Mouse (Mus musculus): ENCODE results near the gene Kansl1. TPM values are rescaled to one million over a fixed set of nuclear protein-coding genes. Genes with fewer than 3 reads are reported as not detected.

Kansl1 gene
- total RNA-seq, 2 experiments from 2014 or later = 59.5 to 63.1 TPM

DNA sequence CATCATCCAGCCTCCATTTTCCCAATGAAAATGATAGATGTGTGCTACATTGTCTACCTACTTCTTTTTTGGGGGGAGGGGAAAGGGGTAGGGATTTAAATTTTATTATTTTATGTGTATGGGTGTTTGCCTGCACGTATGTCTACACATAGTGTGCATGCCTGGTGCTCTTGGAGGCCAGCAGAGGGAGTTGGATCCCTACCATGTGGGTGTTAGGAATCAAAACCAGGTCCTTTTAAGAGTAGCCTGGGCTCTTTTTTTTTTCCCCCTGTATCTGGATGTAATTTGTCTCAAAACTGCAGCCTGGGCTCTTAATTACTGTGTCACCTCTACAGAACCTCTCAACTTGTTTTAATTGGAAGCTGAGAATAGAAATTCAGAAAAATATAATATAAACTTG, 89.0 kb downstream of the Kansl1 start:
- no peak for DNase-seq (ENCODE audit: low spot score in 2 of 2)

DNA sequence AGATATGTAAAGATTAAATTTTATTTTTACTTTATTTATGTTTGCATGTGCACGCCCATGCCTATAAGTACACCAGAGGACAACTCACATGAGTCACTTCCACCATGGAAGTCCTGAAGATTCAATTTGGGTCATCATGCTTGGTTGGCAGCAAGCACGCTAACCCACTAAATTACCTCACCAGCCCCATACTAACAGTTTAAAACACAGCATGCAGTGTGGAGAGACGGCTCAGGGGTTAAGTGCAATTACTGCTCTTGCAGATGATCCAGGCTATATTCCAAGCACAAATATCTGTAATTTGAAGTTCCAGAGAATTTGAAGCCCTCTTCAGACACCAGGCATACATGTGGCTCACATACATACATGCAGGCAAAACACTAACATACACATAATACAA, 92.4 kb downstream of the Kansl1 start:
- DNase-seq (ENCODE audit: low spot score in 2 of 2) = no peak

DNA sequence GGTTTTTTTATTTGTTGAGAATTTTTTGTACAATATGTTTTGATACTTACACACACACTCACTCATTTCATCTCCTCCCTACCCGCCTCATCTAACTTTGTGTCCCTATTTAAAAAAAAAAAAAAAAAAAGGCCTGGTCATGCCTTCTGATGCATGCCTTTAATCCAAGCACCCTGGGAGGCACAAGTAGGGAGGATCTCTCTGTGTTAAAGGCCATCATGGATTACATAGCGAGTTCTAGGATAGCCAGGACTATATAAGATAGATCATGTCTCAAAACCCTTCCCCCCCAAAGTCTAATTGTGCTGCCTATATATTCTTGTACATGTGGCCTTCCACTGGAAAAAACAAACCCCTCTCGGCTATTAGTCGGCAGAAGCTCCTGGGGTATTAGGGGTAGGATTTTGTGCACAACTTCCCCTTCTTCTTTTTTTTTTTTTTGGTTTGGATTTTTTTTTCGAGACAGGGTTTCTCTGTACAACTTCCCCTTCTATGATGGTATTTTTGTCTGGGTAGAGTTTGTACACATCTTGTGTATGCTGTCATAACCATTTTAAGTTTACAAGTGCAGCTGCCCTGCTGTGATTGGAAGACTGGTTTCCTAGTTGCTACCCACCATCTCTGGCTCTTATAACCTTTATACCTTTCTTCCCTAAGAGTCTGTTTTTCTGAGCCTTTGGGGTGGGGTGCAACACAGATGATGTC, 101.0 kb downstream of the Kansl1 start:
- no peak for DNase-seq (ENCODE audit: low spot score in 2 of 2)

DNA sequence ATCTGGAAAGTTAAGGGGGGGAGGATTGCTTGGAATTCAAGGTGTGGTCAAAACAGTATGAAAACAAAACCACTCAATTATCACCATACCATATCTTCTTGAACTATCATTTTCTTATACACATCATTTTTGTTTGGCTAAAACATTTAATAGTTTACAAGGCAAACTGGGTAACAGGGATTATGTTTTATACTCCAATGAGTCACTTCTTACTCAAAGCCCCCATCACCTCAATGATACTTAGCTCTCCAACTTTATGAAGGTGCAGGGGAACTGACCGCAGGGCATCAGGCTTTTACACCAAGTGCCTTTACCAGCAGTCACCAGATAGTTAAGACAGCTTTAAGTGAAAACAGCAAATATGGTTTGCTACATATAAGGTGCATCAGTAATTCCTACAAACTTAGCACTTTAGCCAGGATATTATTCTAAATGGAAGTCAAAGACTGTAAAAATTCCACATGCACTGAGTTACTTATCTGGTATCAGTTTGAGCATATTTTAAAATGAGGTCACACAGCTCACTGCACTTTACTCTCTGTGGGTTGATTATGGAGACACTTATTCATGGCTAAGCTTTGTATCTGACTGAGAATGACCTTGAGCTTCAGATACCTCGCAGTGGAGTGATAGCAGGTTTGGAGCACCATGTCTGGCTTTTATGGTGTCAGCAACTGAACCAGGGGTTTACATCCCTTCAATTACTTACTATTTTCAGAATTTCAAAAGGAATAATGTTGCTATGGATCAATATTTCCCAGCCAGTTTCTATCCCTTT, 104.6 kb downstream of the Kansl1 start:
- no peak for DNase-seq (ENCODE audit: low spot score in 2 of 2)

DNA sequence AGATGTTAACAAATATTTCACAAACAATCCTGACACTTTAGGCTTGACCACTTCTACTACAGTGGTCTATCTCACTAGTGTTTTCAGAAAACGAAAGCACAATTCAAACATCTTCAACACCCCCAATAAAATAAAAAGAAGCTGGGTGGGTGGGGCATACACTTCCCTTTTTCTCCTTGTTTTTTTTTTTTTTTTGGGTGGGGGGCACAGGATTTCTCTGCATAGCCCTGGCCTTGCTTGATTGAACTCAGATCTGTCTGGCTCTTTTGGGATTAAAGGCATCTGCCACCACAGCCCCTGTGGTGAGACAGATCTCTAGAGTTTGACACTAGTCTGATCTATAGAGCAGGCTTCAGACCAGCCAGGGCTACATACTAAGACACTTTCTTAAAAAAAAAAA, 106.0 kb downstream of the Kansl1 start:
- no peak for DNase-seq (ENCODE audit: low spot score in 2 of 2)

DNA sequence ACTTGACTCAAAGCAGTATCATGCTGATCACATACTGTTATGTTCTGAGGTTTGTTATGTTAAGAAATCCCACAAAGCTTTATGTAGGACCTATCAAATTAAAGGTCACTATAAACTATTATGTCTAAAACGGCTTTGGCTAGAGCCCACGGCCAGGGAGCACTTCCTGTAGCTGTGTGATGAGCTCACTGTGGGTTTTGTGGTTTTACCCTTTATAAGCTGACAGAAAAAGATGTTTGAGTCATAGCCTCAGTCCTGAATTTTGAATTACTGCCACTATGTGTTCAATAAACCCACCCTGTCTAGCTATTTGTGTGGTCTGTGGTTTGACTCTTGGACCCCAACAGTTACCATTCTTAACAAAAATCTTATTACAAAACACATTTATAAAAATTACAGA, 106.9 kb downstream of the Kansl1 start:
- DNase-seq (ENCODE audit: low spot score in 2 of 2) = no peak

DNA sequence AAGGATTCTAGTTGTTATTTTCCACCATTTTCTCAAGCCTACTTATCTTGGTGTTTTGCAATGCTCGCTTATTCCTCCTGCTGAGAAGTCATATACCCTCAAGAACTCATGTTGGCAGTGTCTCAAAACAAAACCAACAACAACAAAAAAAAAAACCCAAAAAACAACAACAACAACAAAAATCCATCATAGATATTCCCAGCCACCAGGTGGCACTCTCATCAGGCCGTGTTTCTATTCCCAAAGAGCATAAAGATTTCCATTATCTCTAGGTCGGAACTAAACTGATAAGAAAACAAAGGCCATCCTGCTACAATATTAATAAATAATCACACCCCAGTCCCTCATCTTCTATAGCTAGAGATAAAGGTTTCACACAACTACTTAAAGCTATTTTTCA, 121.7 kb downstream of the Kansl1 start:
- DNase-seq (ENCODE audit: low spot score in 2 of 2) = peak in 1 of 2 experiments; percentile 43

DNA sequence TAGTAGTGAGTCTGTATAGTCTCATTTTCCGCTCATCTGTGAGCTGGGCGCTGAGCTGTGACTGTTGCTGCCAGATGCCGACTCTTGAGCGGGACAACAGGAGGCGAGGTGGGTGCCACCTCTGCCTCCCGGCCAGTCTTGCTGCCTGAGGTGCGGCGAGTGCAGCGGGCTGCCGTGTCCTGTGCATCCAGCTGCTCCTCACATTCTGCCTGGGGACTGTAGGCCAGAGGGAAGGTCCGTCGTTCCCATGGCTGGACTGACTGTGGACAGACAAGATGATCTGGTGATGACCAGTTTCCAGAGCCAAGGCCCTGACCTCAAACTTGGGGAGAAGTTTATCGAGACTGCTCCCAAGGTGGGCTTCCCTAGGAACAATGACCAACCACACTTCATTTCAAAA, 133.7 kb downstream of the Kansl1 start:
- no peak for DNase-seq (ENCODE audit: low spot score in 2 of 2)

DNA sequence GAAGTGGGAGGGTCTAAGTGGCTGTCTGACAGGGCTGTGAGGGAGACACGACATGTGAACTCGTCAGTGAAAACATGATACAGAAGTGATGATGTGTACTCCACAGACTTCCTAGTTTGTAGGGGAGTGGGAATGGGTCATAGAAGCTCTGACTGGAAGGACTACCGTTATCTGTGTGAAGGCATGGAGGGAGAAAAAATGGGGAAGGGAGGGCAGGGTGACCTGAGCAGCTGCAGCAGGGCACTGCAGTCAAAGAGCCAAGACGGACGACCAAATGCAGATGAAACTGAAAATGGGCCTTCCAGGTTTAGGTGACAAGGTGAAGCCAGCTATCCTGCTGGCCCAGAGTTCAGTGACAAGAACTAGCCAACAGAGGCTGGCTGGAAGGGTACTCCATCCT, 134.5 kb downstream of the Kansl1 start:
- no peak for DNase-seq (ENCODE audit: low spot score in 2 of 2)

DNA sequence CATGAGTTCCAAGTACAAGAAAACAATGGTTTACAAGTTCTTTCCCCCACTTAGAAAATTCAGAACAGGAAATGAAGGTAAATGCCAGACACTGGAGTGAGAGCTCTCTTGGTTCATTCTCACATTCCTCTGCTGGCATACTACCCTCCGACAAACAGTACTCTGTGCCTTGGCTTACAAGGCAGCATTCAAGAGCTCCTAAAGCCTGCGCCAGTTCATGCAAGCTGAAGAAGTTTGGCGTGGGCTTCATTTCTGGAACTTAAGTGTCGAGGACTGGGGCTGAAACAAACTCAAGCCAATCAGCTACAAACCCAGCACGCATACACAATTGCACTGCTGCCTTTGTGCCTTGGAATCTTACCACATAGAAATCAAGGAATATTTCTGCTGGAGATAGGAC, 136.6 kb downstream of the Kansl1 start:
- DNase-seq (ENCODE audit: low spot score in 2 of 2) = no peak

DNA sequence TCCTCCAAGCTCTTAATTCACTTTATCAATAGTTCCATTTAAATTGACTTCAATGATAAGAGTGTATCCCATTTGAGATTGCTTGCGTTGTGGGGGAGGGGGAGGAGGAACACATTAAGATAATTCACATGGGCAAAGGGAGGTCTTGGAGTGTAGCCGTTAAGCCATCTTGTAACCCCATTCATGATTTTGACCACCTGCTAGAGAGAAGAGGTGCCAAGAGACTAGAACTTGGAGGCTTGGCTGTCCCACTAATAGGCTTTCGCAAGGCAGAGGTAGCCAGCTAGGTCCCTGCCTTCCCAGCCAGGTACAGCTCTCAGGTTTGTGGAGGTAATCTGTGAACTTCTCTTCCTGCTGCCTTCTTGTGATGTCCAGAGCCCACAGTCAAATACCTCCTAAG, 137.5 kb downstream of the Kansl1 start:
- no peak for DNase-seq (ENCODE audit: low spot score in 2 of 2)

DNA sequence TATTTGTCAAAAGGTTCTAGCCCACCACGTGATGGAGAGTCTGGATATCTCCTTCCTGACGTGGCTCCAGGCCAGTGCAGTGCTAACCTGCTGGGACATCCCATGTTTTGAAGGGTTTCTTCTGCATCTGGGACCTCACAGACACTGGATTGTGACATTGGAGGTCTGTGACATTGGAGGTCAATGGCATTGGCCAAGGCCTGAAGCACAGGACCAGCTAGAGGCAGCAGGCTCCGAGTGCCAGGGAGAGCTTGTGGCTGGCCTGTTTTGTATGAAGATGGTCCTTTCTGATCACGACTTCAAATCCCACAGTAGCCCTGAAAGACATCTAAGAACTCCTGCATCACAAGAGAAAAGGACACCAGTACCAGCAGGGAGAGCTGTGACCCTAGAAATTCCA, 138.5 kb downstream of the Kansl1 start:
- no peak for DNase-seq (ENCODE audit: low spot score in 2 of 2)

DNA sequence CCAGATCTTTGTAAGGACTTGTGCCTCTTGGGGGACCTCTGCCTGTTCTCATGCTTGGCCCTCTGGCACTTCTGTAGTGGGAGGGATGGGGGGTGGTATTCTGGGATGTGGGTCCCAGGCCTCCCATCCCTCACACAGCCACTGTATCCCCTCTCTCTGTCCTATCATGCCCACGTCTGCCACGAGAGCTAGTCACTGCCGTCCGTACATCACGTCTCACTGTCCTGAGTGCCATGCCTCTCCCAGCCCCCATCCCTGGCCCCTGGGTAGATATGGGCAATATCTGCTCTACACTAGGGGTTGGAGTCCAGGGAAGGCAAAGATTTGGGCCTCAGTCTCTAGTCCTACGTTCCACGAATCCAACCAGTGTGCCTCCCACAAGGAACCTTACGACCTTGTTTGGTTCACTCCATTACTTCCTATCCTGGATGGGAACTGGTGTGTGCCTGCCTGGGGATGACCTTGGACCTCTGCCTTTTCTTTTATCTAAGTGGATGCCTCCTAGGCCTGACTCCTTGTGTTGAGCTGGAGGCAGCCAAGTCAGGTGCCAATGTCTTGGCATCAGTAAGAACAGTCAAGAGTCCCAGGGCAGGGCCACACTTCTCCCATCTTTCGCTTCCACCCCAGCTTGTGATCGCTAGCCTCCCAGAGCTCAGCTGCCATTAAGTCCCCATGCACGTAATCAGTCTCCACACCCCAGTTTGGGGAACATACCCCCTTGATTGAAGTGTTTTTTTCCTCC, 139.3 kb downstream of the Kansl1 start:
- DNase-seq (ENCODE audit: low spot score in 2 of 2) = no peak

DNA sequence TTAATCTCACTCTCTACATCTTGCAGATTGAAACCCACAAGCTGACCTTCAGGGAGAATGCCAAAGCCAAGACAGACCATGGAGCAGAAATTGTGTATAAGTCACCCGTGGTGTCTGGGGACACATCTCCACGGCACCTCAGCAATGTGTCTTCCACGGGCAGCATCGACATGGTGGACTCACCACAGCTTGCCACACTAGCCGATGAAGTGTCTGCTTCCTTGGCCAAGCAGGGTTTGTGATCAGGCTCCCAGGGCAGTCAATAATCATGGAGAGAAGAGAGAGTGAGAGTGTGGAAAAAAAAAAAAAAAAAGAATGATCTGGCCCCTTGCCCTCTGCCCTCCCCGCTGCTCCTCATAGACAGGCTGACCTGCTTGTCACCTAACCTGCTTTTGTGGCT, 140.7 kb downstream of the Kansl1 start:
- DNase-seq (ENCODE audit: low spot score in 2 of 2) = no peak

DNA sequence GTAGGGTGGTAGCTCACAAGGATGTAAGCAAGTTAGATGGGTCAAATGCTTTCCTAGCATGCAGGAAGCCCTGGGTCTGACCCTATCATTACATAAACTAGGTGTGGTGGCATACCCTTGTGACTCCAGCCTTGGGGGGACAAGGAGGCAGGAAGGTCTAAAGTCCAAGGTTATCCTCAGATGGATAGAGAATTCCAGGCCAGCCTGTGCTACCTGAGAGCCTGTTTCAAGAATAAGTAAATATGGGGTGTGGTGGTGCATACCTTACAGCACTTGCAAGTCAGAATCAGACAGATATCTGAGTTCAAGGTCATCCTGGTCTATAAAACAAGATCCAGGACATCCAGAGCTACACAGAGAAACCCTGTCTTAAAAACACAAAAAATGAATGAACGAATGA, 141.2 kb downstream of the Kansl1 start:
- DNase-seq (ENCODE audit: low spot score in 2 of 2) = no peak

DNA sequence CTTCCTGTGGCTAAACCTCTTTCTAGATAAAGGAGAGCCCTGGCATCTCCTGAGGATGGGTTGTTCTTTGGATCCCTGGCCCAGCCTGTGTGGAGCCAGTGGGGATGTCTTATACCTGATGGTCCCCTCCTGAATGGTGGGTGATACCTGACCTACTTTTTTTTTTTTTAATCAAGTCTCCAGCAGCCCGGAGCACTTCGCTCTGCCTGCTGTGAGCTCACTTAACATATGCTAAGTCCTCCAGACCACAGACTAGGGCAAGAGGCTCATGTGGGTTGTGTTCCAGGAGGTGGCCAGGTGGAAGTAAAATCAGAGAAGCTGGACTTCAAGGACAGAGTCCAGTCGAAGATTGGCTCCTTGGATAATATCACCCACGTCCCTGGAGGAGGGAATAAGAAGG, 146.5 kb downstream of the Kansl1 start:
- no peak for DNase-seq (ENCODE audit: low spot score in 2 of 2)

DNA sequence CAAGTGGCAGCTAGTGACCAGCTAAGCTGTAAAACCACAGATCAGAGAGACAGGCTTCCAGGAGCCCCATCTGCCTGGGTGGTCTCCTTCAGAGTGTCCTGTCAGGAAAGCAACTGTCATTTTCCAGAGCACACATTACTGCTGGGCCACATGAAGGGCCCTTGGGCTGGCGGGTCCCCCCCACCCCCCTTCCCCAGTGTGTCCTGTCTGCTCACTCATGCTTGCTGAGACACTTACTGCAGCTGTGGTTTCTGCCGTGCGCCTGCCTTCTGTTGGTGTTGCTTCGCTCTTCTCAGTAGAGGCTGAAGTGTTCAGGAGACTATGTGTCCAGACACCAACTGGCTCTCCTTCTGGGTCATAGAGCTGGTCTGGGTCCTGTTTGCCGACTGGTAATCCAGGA, 148.2 kb downstream of the Kansl1 start:
- no peak for DNase-seq (ENCODE audit: low spot score in 2 of 2)

DNA sequence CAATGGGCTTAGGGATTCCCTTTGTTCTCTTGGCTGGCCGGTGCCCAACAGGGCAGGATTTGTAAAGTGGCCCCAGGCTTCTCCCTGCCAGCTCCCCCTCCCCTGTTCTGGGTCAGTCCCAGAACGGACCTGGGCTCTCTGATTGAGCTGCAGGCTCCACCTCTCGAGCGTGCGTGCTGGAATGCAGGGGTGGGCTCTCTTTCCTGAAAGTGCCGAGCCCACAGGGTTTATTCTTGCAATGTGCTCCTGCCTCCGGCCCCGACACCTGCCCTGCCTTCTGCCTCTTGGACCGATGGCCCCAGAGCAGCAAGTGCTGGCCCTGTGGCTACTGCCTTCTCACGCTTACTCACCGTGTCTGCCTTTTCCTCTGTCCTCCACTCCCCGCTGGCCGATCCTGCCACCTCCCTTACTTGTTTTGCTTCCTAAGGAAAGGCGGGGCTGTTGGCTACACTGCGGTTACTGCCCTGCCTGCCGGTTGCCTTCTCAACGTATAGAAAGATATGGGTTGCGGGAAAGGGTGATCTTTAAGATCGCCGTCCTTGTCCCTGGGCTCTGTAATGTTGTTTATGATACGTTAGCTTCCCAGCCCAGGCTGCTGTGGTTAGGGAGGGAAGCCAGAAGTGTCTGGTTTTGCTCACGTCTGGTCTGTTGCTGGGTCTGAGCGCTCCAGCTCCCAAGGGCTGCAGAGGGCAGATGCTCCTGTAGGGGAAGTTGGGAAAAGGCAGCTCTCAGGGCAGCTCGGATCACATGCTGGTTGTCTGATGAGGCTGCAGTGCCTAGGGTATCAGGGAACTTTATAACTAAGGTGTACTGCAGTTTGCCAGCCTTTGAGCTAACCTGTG, 149.5 kb downstream of the Kansl1 start:
- no peak for DNase-seq (ENCODE audit: low spot score in 2 of 2)

DNA sequence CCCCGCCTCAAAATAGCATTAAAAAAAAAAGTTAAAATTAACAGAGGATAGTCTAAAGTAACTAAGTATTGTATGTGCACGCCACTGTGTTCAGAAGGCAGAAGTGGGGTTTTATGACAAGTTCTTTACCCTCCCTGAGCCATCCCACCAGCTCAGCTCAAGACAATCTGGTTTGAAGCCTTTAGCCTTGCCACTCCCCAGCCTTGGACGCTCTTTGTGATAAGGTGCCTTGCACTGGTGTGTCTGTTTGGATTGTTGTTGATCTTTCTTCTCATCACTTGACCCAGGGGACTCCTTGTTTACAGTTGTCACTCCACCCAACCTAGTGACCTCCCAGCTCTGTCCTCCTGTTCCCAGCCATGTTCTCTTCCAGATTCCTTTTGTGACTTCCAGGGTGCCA, 151.0 kb downstream of the Kansl1 start:
- DNase-seq (ENCODE audit: low spot score in 2 of 2) = no peak

DNA sequence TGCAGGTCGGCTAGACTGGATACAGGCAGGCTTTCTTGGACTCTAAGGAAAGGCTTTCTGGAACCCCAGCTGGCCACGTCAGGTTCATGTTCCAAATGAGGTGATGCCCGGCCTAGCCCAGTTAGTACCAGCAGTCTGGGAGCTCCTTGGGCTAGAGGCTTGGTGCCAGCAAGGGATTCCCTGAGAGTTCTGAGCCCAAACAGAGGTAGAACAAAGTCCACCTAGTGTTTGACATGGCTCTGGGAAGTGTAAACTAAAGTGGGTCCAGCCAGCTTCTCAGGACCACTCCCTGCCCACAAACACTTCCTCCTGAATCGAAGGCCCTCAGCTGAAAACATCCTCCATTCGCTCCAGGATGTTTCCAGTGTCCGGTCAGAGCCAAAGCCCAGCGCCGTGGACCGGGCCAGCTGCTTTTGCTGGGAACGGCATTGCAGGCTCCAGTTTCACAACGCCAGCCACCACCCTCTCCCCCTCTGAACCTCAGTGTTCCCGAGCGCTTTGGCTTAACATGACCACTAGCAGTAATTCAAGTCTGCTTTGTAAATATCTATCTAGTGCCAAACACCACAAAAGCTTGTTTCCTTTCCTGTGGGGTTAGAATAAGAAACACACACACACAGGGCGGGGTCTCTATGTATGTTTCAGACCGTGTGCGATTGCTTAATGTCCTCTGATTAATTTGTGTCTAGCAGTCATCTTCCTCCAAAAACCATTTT, 151.8 kb downstream of the Kansl1 start:
- no peak for DNase-seq (ENCODE audit: low spot score in 2 of 2)

DNA sequence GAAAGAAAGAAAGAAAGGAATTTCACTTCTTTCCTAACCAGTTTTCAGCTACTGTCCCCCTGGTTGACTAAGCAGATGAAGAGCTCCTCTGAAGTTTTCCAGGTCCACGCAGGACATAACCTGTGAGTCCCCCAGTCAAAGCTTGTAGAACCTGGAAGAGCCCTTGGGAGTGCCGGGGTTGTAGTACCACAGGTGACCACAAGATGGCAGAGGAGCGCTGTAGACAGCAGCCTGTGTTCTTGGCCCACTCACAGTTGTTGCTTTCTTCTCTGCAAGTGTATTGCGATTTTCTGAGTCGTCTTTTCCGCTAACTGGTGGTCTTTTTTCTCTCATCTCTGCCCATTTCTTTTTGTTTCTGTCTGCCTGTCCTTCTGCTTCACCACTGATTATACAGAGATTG, 153.0 kb downstream of the Kansl1 start:
- peak in 1 of 2 experiments; percentile 69 for DNase-seq (ENCODE audit: low spot score in 2 of 2)
